Mouse (Mus musculus) liver, embryonic 12.5 days (tissue): ENCODE results near the gene Ptdss2. TPM values are rescaled to one million over a fixed set of nuclear protein-coding genes. Genes with fewer than 3 reads are reported as not detected.

ENCODE experiments used
- ATAC-seq: fragments of 200-750 bp; cut with Nextera tagmentation; 2 replicates; pipeline ENCODE4 v1.8.0; 2017; ENCODE audit warnings: moderate number of reproducible peaks, mild to moderate bottlenecking, moderate library complexity
- H3K27ac ChIP-seq: fragments of 300-500 bp; sonication (generic); 2 replicates; pipeline ENCODE4 v1.5.1; 2016; ENCODE audit warnings: mild to moderate bottlenecking
- H3K27me3 ChIP-seq: fragments of 300-500 bp; sonication (generic); replicated peaks from 2 replicates; pipeline ENCODE4 v1.6.1; 2016; ENCODE audit warnings: mild to moderate bottlenecking, moderate library complexity
- H3K36me3 ChIP-seq: fragments of 300-500 bp; sonication (generic); 2 replicates; pipeline ENCODE4 v1.6.1; 2016; ENCODE audit warnings: mild to moderate bottlenecking, moderate library complexity
- H3K4me1 ChIP-seq: fragments of 300-500 bp; sonication (generic); 2 replicates; pipeline ENCODE4 v1.6.1; 2016
- H3K4me2 ChIP-seq: fragments of 300-500 bp; sonication (generic); 2 replicates; pipeline ENCODE4 v1.6.1; 2016; ENCODE audit warnings: mild to moderate bottlenecking, moderate library complexity
- H3K4me3 ChIP-seq: fragments of 300-500 bp; sonication (generic); 2 replicates; pipeline ENCODE4 v1.5.1; 2016; ENCODE audit warnings: mild to moderate bottlenecking, moderate library complexity
- H3K9ac ChIP-seq: fragments of 300-500 bp; sonication (generic); 2 replicates; pipeline ENCODE4 v1.6.1; 2016; ENCODE audit warnings: mild to moderate bottlenecking, moderate library complexity
- H3K9me3 ChIP-seq: fragments of 300-500 bp; sonication (generic); replicated peaks from 2 replicates; pipeline ENCODE4 v1.6.1; 2016; ENCODE audit warnings: mild to moderate bottlenecking, moderate library complexity
- WGBS: fragments of 180-500 bp; shearing (Covaris S2); methylation state at CpG from one replicate; pipeline ENCODE4 v1.1.7; 2016; ENCODE audit not compliant: insufficient replicate concordance; 5-methylcytosine and 5-hydroxymethylcytosine counted together
- polyA plus RNA-seq: library from polyadenylated mRNA; unstranded; fragments of >200 nt; fragmentation: Nextera tagmentation; extraction: Ambion mirVana; gene quantifications from 2 replicates; pipeline ENCODE4 v1.2.1, GENCODE M21; 2016

Gene Ptdss2
- 159 and 164 TPM in 2 replicates for polyA plus RNA-seq

DNA sequence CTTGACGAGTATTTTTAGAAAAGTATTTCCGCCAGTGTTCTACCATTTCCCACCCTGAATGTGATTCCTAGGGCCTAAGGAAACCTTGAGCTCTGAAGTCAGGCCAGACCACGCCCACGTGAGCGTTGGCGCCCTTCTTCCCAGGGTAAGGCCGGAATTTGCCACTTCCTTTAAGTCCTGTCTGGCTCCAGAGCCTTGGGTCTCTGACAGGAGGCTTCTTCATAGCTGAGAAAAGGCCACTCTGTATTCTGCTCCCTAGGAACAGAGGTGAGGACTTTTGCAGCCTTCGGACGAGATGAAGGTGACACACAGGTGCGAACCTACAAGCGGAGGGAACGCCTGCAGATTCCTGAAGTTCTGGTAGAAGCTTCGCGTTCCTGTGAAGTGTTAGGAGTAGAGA, at the start of gene Ptdss2:
TSS of gene Ptdss2 (plus strand) at position 138 of the 400 bp plus-strand sequence.
- peak within 1 kb of the TSS; percentile 71 for H3K4me3 ChIP-seq
- ATAC-seq: no peak
- H3K4me2 ChIP-seq: peak within 1 kb of the TSS; percentile 86
- WGBS: 27% methylated on average over 14 of the region's 14 CpGs
- H3K36me3 ChIP-seq: no peaks in the 10 kb centered on the region
- peaks cover 90% of the 10 kb centered on the region for H3K4me1 ChIP-seq
- H3K9me3 ChIP-seq: no peaks in the 10 kb centered on the region
- H3K9ac ChIP-seq: peak within 1 kb of the TSS; percentile 77
- peaks cover 6% of the 10 kb centered on the region for H3K27me3 ChIP-seq
- H3K27ac ChIP-seq: peak within 1 kb of the TSS; percentile 93

DNA sequence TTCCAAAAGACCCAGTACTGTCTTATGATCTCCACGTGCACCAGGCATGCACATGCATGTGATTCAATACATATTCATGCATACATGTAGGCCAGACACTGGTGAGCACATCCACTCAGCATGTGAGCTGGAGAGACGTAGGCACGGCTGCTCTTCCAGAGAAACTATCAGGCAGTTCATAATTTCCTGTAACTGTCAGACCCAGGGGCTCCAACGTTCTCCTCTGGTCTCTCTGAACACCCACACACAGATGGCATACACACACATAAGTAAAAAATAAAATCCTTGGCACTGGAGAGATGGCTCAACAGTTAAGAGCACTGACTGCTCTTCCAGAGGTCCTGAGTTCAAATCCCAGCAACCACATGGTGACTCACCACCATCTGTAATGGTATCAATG, 48.4 kb upstream of the Ptdss2 start:
- H3K27ac ChIP-seq: no peak overlapping the region
- H3K36me3 ChIP-seq: no peaks in the 10 kb centered on the region
- no peaks in the 10 kb centered on the region for H3K9me3 ChIP-seq
- H3K4me1 ChIP-seq: peaks cover 21% of the 10 kb centered on the region; the same call in 1 of the 2 replicates
- no peak overlapping the region for H3K4me2 ChIP-seq
- H3K9ac ChIP-seq: no peak overlapping the region
- ATAC-seq: no peak
- 47% methylated on average over 4 of the region's 4 CpGs for WGBS
- no peak overlapping the region for H3K4me3 ChIP-seq
- H3K27me3 ChIP-seq: peaks cover 84% of the 10 kb centered on the region

DNA sequence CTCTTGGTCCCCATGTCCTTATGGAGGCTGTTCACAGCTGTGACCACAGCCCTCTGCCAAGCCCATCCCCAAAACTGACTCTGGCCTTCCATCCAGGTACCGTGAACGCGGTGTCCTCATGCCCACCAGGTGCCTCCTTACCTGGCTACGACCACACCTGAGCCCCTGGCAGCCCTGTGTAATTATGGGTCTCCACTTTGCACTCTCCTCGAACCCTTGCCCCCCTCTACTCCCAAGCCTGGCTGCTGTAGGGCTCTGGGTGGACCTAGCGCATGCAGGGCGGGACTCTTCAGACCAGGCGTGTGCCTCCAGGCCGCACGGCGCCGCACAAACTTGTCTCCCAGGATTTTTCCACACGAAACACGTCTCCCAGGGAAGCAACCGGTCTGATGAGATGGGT, 44.3 kb upstream of the Ptdss2 start, which contains the start of gene Pkp3:
TSS of gene Pkp3 (plus strand) at position 378 of the 400 bp plus-strand sequence.
- Histone ChIP-seq H3K4me3 (no peak within 1 kb of the TSS), H3K4me1 (0 out of 2 replicates have a peak, but pooled peaks cover 7% of the 10 kb centered on the region), H3K27ac (no peak within 1 kb of the TSS), H3K36me3 (no peaks in the 10 kb centered on the region), H3K9me3 (no peaks in the 10 kb centered on the region), H3K9ac (0 out of 2 replicates have a peak within 1 kb of the TSS, but pooled peaks have one; percentile 17), H3K27me3 (peaks cover 84% of the 10 kb centered on the region), H3K4me2 (no peak within 1 kb of the TSS)
- 75% methylated on average over 15 of the region's 15 CpGs for WGBS
- ATAC-seq: no peak

DNA sequence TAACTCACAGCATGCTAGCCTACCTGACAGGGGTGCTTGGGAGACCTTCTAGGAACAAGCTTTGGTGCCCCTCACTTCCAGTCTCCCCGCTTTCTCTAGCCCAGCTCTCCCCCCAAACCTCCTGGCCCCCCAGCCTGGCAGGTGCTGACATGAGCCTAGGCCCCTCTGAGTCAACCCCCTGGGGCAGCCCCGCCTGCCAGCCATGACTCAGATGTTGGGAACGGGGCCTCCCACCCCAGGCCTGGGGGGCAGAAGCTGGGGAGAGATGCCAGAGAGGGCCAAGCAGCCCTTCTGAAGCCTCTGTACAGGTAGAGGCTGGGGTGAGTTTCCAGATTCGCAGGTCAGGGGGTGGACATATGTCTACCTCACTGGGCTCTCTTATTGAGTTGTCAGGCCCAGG, 43.3 kb upstream of the Ptdss2 start:
- H3K4me3 ChIP-seq: no peak overlapping the region
- H3K27ac ChIP-seq: no peak overlapping the region
- WGBS: 55% methylated on average over 4 of the region's 4 CpGs
- H3K9ac ChIP-seq: 0 out of 2 replicates have a peak overlapping the region, but pooled peaks have one; percentile 17
- no peak for ATAC-seq
- no peaks in the 10 kb centered on the region for H3K36me3 ChIP-seq
- 0 out of 2 replicates have a peak, but pooled peaks cover 7% of the 10 kb centered on the region for H3K4me1 ChIP-seq
- H3K27me3 ChIP-seq: peaks cover 78% of the 10 kb centered on the region
- no peaks in the 10 kb centered on the region for H3K9me3 ChIP-seq
- no peak overlapping the region for H3K4me2 ChIP-seq

DNA sequence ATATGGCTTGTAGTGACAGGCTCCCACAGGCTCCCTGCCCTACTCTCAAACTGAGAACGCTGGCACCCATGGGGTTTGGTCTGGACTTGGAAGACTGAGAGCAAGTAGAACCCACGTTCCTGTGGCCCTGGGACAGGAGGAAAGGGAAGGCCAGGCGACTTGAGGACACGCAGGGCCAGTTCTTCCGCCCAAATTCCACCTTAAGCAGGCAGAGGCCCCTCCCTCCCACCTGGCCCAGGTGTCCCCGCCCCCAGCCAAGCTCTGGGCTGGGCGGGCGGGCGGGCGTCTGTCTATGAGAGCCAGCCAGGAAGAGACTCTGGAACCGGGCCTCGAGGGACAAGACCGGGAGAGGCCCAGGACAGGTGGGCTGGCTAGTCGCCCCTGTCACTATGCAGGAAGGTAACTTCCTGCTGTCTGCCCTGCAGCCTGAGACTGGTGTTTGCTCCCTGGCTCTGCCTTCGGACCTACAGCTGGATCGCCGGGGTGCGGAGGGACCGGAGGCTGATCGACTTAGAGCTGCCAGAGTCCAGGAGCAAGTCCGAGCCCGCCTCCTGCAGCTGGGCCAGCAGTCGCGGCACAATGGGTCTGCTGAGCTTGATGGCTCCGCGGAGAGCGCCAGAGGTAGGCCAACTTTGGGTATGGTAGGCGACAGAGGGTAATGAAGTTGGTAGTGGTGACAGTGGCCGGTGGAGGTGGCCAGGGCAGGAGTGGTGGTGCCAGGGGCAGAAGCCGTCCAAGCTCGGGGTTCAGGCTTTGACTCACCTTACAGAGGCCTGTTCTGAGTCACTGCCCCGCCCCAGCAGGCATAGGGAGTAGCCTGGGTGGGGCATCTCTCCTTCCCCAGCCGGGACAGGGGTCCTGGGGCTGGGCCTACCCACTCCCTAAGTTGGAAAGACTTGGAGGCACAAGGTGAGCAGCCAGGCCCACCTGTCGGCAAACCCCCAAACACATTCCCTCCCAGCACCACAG, 42.4 kb upstream of the Ptdss2 start:
- Histone ChIP-seq H3K4me1 (0 out of 2 replicates have a peak, but pooled peaks cover 7% of the 10 kb centered on the region), H3K9me3 (no peaks in the 10 kb centered on the region), H3K27me3 (peaks cover 70% of the 10 kb centered on the region), H3K4me3 (no peak overlapping the region), H3K9ac (0 out of 2 replicates have a peak overlapping the region, but pooled peaks have one; percentile 5), H3K36me3 (no peaks in the 10 kb centered on the region), H3K27ac (no peak overlapping the region), H3K4me2 (no peak overlapping the region)
- ATAC-seq: no peak
- WGBS: 35% methylated on average over 34 of the region's 34 CpGs

DNA sequence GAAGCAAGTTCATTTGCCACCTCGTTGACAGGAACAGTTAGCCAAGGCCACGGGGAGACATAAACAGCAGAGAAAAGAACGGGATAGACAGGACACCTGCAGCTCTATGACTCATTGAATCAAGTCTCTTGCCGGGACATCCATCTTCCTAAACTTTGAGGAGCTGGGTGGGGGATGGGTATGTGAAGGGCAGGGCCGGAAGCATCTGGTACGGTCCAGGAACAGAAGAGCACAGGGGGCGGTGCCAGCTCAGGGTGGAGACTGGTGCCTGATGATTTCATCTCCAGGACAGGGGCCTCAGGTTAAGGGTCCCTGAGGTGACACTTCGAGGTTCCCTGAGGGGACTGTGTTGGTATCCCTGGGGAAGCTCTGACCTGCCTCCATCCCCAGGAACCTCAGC, 34.3 kb upstream of the Ptdss2 start:
- Histone ChIP-seq H3K9me3 (no peaks in the 10 kb centered on the region), H3K4me3 (0 out of 2 replicates have a peak overlapping the region, but pooled peaks have one; percentile 7), H3K4me2 (peak overlapping the region; percentile 52), H3K4me1 (peaks cover 27% of the 10 kb centered on the region), H3K36me3 (peaks cover 4% of the 10 kb centered on the region; the same call in 1 of the 2 replicates), H3K27me3 (peaks cover 64% of the 10 kb centered on the region), H3K27ac (no peak overlapping the region), H3K9ac (no peak overlapping the region)
- no peak for ATAC-seq
- 17% methylated on average over 8 of the region's 8 CpGs for WGBS

DNA sequence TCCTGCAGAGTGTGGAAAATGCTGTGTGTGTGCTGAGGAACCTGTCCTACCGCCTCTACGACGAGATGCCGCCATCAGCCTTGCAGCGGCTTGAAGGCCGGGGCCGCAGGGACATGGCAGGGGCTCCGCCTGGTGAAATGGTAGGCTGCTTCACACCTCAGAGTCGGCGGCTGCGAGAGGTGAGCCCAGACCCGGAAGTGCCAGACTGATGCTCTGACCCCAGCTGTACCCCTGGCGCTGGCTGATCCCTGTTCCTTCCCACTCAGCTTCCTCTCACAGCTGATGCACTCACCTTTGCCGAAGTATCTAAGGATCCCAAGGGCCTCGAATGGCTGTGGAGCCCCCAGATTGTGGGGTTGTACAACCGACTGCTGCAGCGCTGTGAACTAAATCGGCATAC, 33.7 kb upstream of the Ptdss2 start:
- H3K9me3 ChIP-seq: no peaks in the 10 kb centered on the region
- WGBS: 8% methylated on average over 18 of the region's 18 CpGs
- no peak overlapping the region for H3K27ac ChIP-seq
- peak overlapping the region; percentile 52 for H3K4me2 ChIP-seq
- H3K36me3 ChIP-seq: peaks cover 4% of the 10 kb centered on the region; the same call in 1 of the 2 replicates
- no peak for ATAC-seq
- peaks cover 32% of the 10 kb centered on the region for H3K4me1 ChIP-seq
- H3K9ac ChIP-seq: no peak overlapping the region
- peaks cover 60% of the 10 kb centered on the region for H3K27me3 ChIP-seq
- H3K4me3 ChIP-seq: 0 out of 2 replicates have a peak overlapping the region, but pooled peaks have one; percentile 7

DNA sequence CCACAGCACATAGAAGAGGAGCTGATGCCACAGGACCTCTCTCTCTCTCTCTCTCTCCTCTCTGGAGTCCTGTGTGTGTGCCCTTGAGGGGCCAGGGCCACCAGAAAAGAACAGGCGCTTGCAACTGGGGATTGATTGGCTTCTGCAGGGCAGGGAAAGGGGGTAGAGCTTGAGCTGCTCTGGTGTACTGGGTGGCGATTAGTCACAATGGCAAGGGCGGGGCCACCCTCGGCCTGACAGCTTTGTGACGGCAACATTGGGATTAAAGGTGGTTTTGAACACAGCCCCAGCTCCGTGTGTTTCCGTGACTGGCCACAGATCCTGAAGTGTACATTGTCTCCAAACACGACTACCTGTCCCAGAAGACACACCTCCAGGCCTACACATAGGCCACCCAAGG, 32.0 kb upstream of the Ptdss2 start:
- no peak for ATAC-seq

DNA sequence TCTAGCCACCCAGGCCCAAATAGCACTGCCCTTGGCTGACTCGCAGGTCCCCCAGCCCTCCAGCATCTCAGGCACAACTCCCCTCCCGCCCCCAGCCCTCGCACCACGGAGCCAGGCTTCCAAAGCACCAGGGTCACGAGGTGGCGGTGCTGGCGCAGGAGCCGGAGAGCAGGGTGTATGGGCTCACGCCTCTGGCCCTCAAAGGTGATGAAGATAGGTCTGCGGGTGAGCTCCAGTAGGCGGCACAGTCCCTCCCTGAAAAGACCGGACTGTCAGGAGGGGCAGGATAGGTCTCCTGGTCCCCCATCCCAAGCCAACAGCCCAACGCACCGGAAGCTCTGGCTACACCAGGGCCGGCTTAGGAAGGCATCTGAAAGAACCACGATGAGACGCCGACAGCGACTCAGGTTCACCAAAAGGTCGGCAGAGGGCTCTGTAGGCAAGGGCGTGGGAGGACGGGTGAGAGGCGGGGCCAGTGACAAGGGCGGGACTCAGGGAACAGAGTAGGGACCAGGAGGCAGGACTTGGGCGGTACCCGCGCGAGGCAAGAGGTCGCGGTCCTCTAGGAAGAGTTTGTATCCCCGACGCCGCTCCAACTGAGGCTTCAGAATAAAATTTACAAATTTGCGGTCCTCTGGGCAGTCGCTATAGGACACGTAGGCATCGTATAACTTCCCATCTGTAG, 30.0 kb upstream of the Ptdss2 start:
- H3K36me3 ChIP-seq: peaks cover 4% of the 10 kb centered on the region; the same call in 1 of the 2 replicates
- no peaks in the 10 kb centered on the region for H3K9me3 ChIP-seq
- H3K4me3 ChIP-seq: peak overlapping the region; percentile 37
- peak overlapping the region; percentile 66 for H3K4me2 ChIP-seq
- H3K27ac ChIP-seq: peak overlapping the region; percentile 57
- peak; percentile 90 for ATAC-seq
- H3K4me1 ChIP-seq: peaks cover 62% of the 10 kb centered on the region
- WGBS: 12% methylated on average over 37 of the region's 37 CpGs
- H3K27me3 ChIP-seq: peaks cover 45% of the 10 kb centered on the region
- H3K9ac ChIP-seq: peak overlapping the region; percentile 54

More for the DNA sequence above, 32.0 kb upstream of the Ptdss2 start:
- no peak overlapping the region for H3K4me2 ChIP-seq
- H3K9ac ChIP-seq: no peak overlapping the region
- H3K9me3 ChIP-seq: no peaks in the 10 kb centered on the region
- peaks cover 4% of the 10 kb centered on the region; the same call in 1 of the 2 replicates for H3K36me3 ChIP-seq
- no peak overlapping the region for H3K27ac ChIP-seq
- 60% methylated on average over 8 of the region's 8 CpGs for WGBS
- H3K4me3 ChIP-seq: no peak overlapping the region
- H3K4me1 ChIP-seq: peaks cover 42% of the 10 kb centered on the region
- peaks cover 60% of the 10 kb centered on the region for H3K27me3 ChIP-seq

DNA sequence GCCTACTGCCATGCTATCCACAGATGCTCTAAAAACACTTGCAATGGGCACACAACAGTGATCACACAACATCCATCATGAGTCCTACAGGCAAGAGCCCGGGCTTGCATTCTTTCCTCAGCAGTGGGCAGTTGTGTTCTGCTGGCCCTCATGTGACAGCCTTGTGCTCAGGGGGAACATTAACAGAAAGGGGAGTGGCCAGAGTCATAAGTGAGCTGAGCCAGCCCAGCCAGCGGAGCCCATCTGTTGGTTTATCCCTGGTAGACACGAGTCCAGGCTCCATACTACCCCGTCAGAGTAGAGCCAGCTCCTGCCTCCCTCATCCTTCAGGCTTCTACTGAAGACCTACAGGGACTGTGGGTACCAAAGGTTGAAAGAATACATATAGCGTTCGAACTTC, 28.2 kb upstream of the Ptdss2 start:
- Histone ChIP-seq H3K9me3 (no peaks in the 10 kb centered on the region), H3K4me1 (peaks cover 57% of the 10 kb centered on the region), H3K36me3 (peaks cover 4% of the 10 kb centered on the region; the same call in 1 of the 2 replicates), H3K27ac (peak overlapping the region; percentile 77), H3K4me2 (peak overlapping the region; percentile 58), H3K4me3 (no peak overlapping the region), H3K9ac (no peak overlapping the region), H3K27me3 (peaks cover 37% of the 10 kb centered on the region)
- WGBS: 73% methylated on average over 6 of the region's 6 CpGs
- ATAC-seq: no peak

DNA sequence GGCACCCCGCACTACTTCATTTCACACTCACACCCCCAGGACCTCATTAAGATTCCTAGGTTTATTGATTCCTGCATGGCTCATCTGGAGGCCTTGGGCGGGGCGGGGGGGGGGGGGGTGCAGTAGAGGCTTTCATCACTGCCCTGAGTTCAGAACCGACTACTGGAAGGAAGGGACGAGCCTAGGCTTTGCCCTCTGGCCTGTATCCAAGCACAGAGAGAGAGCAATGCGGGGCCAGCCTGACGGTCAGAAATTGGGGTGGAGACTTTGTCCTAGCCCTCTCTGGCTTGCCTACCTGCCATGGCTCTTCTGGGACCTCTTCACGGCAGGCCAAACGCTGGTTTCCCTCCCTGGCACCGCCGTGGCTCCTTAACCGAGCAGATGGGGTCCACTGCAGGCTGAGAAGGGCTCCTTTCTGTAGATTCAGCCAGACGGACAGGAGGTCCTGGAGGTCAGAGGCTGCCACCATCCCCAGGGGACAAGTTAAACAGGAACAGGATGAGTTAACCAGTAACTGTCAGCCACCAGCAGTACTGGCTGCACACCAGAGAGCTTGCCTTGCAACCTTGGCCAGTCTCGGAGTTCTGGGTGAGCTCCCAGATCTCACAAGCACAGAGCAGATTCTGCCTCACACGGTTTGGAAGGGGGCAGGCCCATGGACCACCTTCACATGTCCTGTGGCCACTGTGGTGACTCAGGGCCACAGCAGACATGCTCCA, 27.5 kb upstream of the Ptdss2 start:
- no peak for ATAC-seq
- Histone ChIP-seq H3K27ac (peak overlapping the region; percentile 77), H3K4me3 (0 out of 2 replicates have a peak overlapping the region, but pooled peaks have one; percentile 13), H3K36me3 (peaks cover 4% of the 10 kb centered on the region; the same call in 1 of the 2 replicates), H3K27me3 (peaks cover 37% of the 10 kb centered on the region), H3K4me1 (peaks cover 61% of the 10 kb centered on the region), H3K9me3 (no peaks in the 10 kb centered on the region), H3K9ac (0 out of 2 replicates have a peak overlapping the region, but pooled peaks have one; percentile 57), H3K4me2 (peak overlapping the region; percentile 58)
- WGBS: 62% methylated on average over 15 of the region's 15 CpGs
